In the genomic region with DNA sequence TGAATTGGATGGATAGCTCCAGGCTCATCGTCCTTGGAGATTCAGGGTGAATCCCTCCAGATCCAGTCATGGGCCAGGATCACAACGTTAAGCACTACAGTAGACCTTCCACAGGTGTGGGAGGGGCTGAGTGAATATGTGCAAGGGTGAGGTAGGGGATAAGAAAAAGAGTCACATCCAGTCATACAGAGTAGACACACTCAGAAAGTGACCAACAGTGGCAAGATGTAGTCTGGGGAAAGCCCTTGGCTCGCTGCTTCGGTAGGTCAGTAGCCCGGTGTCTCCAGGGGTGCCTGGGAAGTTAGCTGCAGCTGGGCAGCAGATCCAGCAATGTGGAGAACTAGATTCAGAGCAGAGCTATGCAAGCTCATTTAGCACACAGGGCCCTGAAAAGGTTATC, we compare ENCODE assay signal across 27 mouse cellular contexts.
DNase-seq lines count a peak whose midpoint lies in the region; ATAC-seq and TF ChIP-seq lines count a peak whose summit lies in the region.
"Had no signal": no experiment of that assay in that cellular context is flagged by ENCODE, and none has a peak within 500 bp of the region (broad histone marks: within the 10 kb centered on the region; RNA-seq: fewer than 3 reads in every experiment).

No protein-coding gene starts in this region.

- no peaks in the 10 kb centered on the region for H3K27me3 ChIP-seq in forebrain, postnatal 0 days (ENCODE audit: insufficient read depth, low read length)
- H3K27me3 ChIP-seq in forebrain, embryonic 12.5 days: no peaks in the 10 kb centered on the region
- H3K27me3 ChIP-seq in hindbrain, embryonic 15.5 days: no peaks in the 10 kb centered on the region
- no peaks in the 10 kb centered on the region for H3K27me3 ChIP-seq in hindbrain, postnatal 0 days (ENCODE audit: insufficient read depth, low read length)
- H3K27me3 ChIP-seq in midbrain, embryonic 15.5 days (replicated peaks): no peaks in the 10 kb centered on the region
- H3K27me3 ChIP-seq: embryonic facial prominence, embryonic 15.5 days; heart, embryonic 13.5 days; limb, embryonic 15.5 days; liver, embryonic 13.5 days; megakaryocyte, embryonic 14.5 days; stomach, embryonic 15.5 days had no signal

- WGBS in forebrain, postnatal 0 days: 80% methylated on average over 5 of the region's 5 CpGs
- 81% methylated on average over 5 of the region's 5 CpGs for WGBS in forebrain, embryonic 12.5 days
- 76% methylated on average over 5 of the region's 5 CpGs for WGBS in hindbrain, embryonic 15.5 days
- 80% methylated on average over 5 of the region's 5 CpGs for WGBS in hindbrain, postnatal 0 days
- WGBS in midbrain, embryonic 15.5 days: 74% methylated on average over 5 of the region's 5 CpGs

- H3K36me3 ChIP-seq in forebrain, postnatal 0 days (ENCODE audit: insufficient read depth): no peaks in the 10 kb centered on the region
- H3K36me3 ChIP-seq in forebrain, embryonic 12.5 days (replicated peaks): no peaks in the 10 kb centered on the region
- no peaks in the 10 kb centered on the region for H3K36me3 ChIP-seq in hindbrain, embryonic 15.5 days
- no peaks in the 10 kb centered on the region for H3K36me3 ChIP-seq in hindbrain, postnatal 0 days (ENCODE audit: insufficient read depth, low read length)
- no peaks in the 10 kb centered on the region for H3K36me3 ChIP-seq in midbrain, embryonic 15.5 days (replicated peaks)
- H3K36me3 ChIP-seq: embryonic facial prominence, embryonic 10.5 days; embryonic facial prominence, embryonic 15.5 days; G1E; heart, embryonic 13.5 days; limb, embryonic 10.5 days; limb, embryonic 15.5 days; liver, embryonic 13.5 days; stomach, embryonic 15.5 days had no signal

- no peak for ATAC-seq in forebrain, postnatal 0 days
- no peak for ATAC-seq in forebrain, embryonic 12.5 days (ENCODE audit: low FRiP score)
- ATAC-seq in hindbrain, embryonic 15.5 days (ENCODE audit: low FRiP score, low read depth): no peak; the same call in 1 of the 2 replicates
- no peak for ATAC-seq in hindbrain, postnatal 0 days
- peak; percentile 22; the same call in 1 of the 2 replicates for ATAC-seq in midbrain, embryonic 15.5 days (replicated peaks)
- ATAC-seq: intestine, embryonic 16.5 days had no signal

- peaks cover 3% of the 10 kb centered on the region; the same call in 1 of the 2 replicates for H3K4me1 ChIP-seq in forebrain, postnatal 0 days (ENCODE audit: insufficient read depth)
- peaks cover 13% of the 10 kb centered on the region for H3K4me1 ChIP-seq in forebrain, embryonic 12.5 days
- H3K4me1 ChIP-seq in hindbrain, embryonic 15.5 days (replicated peaks): peaks cover 16% of the 10 kb centered on the region
- no peaks in the 10 kb centered on the region for H3K4me1 ChIP-seq in hindbrain, postnatal 0 days (ENCODE audit: insufficient read depth, low read length)
- H3K4me1 ChIP-seq in midbrain, embryonic 15.5 days: peaks cover 17% of the 10 kb centered on the region
- H3K4me1 ChIP-seq: embryonic facial prominence, embryonic 15.5 days; liver, embryonic 13.5 days; megakaryocyte, embryonic 14.5 days; stomach, embryonic 15.5 days had no signal

- H3K4me2 ChIP-seq in forebrain, postnatal 0 days (ENCODE audit: low read depth): no peak overlapping the region
- H3K4me2 ChIP-seq in forebrain, embryonic 12.5 days: no peak overlapping the region
- no peak overlapping the region for H3K4me2 ChIP-seq in hindbrain, embryonic 15.5 days
- no peak overlapping the region for H3K4me2 ChIP-seq in hindbrain, postnatal 0 days (ENCODE audit: low read depth, low read length)
- no peak overlapping the region for H3K4me2 ChIP-seq in midbrain, embryonic 15.5 days
- H3K4me2 ChIP-seq: embryonic facial prominence, embryonic 15.5 days; heart, embryonic 13.5 days; limb, embryonic 15.5 days; liver, embryonic 13.5 days; stomach, embryonic 15.5 days had no signal

- H3K4me3 ChIP-seq in forebrain, postnatal 0 days (ENCODE audit: low read depth, low read length): no peak overlapping the region
- H3K4me3 ChIP-seq in forebrain, embryonic 12.5 days (replicated peaks): no peak overlapping the region
- no peak overlapping the region for H3K4me3 ChIP-seq in hindbrain, embryonic 15.5 days
- no peak overlapping the region for H3K4me3 ChIP-seq in hindbrain, postnatal 0 days (ENCODE audit: low read length)
- H3K4me3 ChIP-seq in midbrain, embryonic 15.5 days: no peak overlapping the region
- H3K4me3 ChIP-seq: embryonic facial prominence, embryonic 10.5 days; embryonic facial prominence, embryonic 15.5 days; heart, embryonic 13.5 days; limb, embryonic 10.5 days; limb, embryonic 15.5 days; liver, embryonic 13.5 days; megakaryocyte, embryonic 14.5 days; stomach, embryonic 15.5 days had no signal

- no peaks in the 10 kb centered on the region for H3K9me3 ChIP-seq in forebrain, postnatal 0 days (ENCODE audit: low read length)
- H3K9me3 ChIP-seq in forebrain, embryonic 12.5 days: no peaks in the 10 kb centered on the region
- no peaks in the 10 kb centered on the region for H3K9me3 ChIP-seq in hindbrain, embryonic 15.5 days
- no peaks in the 10 kb centered on the region for H3K9me3 ChIP-seq in hindbrain, postnatal 0 days (ENCODE audit: low read length)
- no peaks in the 10 kb centered on the region for H3K9me3 ChIP-seq in midbrain, embryonic 15.5 days
- H3K9me3 ChIP-seq: embryonic facial prominence, embryonic 10.5 days; embryonic facial prominence, embryonic 15.5 days; G1E; heart, embryonic 13.5 days; limb, embryonic 10.5 days; limb, embryonic 15.5 days; liver, embryonic 13.5 days; stomach, embryonic 15.5 days had no signal

- H3K9ac ChIP-seq in forebrain, postnatal 0 days: no peak overlapping the region
- H3K9ac ChIP-seq in forebrain, embryonic 12.5 days: no peak overlapping the region
- no peak overlapping the region for H3K9ac ChIP-seq in hindbrain, embryonic 15.5 days
- H3K9ac ChIP-seq in hindbrain, postnatal 0 days (replicated peaks; ENCODE audit: low read length): no peak overlapping the region
- H3K9ac ChIP-seq in midbrain, embryonic 15.5 days: no peak overlapping the region
- H3K9ac ChIP-seq: embryonic facial prominence, embryonic 15.5 days; heart, embryonic 13.5 days; limb, embryonic 15.5 days; liver, embryonic 13.5 days; stomach, embryonic 15.5 days had no signal

- H3K27ac ChIP-seq in forebrain, postnatal 0 days (ENCODE audit: low read depth, low read length): peak overlapping the region; percentile 82; the same call in 1 of the 2 replicates
- no peak overlapping the region for H3K27ac ChIP-seq in forebrain, embryonic 12.5 days
- H3K27ac ChIP-seq in hindbrain, embryonic 15.5 days (replicated peaks): peak overlapping the region; percentile 76; the same call in 1 of the 2 replicates
- H3K27ac ChIP-seq in hindbrain, postnatal 0 days: no peak overlapping the region
- H3K27ac ChIP-seq in midbrain, embryonic 15.5 days: peak overlapping the region; percentile 85; the same call in 1 of the 2 replicates
- H3K27ac ChIP-seq: embryonic facial prominence, embryonic 10.5 days; embryonic facial prominence, embryonic 15.5 days; heart, embryonic 13.5 days; limb, embryonic 10.5 days; limb, embryonic 15.5 days; liver, embryonic 13.5 days; stomach, embryonic 15.5 days had no signal

- no peak for DNase-seq in forebrain, postnatal 0 days
- DNase-seq in hindbrain, postnatal 0 days (ENCODE audit: low spot score): no peak
- no peak for DNase-seq in urinary bladder, postnatal 4 days (ENCODE audit: low spot score in 2 of 2)
- no peak for DNase-seq in right cerebral cortex, postnatal 25 days
- DNase-seq: adrenal gland, adult 8-10 months; cerebellum, adult 8-10 months; cerebellum, postnatal 25 days; gastrocnemius, postnatal 14 days; heart, postnatal 10 days; kidney, adult 8-10 months; kidney, postnatal 10 days; layer of hippocampus, adult 9-11 months; liver, embryonic 13.5 days; lung, adult 18-20 months; lung, postnatal 4 days had no signal

- TF ChIP-seq CTCF in forebrain, postnatal 0 days (IDR thresholded peaks at IDR 0.05; ENCODE audit: low read depth): no peak
- no peak for TF ChIP-seq CTCF in hindbrain, postnatal 0 days (IDR thresholded peaks at IDR 0.05; ENCODE audit: low read depth)

Comparison
In these comparisons a context has a peak if more than half of its experiments do, and no peak if none do; other contexts are left out.
1. H3K27ac ChIP-seq: peak in forebrain, postnatal 0 days (single experiment), hindbrain, embryonic 15.5 days (single experiment) and midbrain, embryonic 15.5 days (single experiment); none in forebrain, embryonic 12.5 days (single experiment) and hindbrain, postnatal 0 days (single experiment).